Mouse (Mus musculus) neural tube, embryonic 12.5 days (tissue): ENCODE data around the gene Per1. TPM values are rescaled to one million over a fixed set of nuclear protein-coding genes. Genes with fewer than 3 reads are reported as not detected.

Experiments used
- ATAC-seq: fragments of 200-750 bp; cut with Nextera tagmentation; 2 replicates; pipeline ENCODE4 v1.8.0; 2017; ENCODE audit warnings: low read depth, mild to moderate bottlenecking, moderate TSS enrichment, moderate library complexity; ENCODE audit not compliant: low FRiP score
- H3K27ac ChIP-seq: fragments of 300-500 bp; sonication (generic); 2 replicates; pipeline ENCODE4 v1.5.1; 2016
- H3K27me3 ChIP-seq: fragments of 300-500 bp; sonication (generic); replicated peaks from 2 replicates; pipeline ENCODE4 v1.6.1; 2016; ENCODE audit warnings: mild to moderate bottlenecking
- H3K36me3 ChIP-seq: fragments of 300-500 bp; sonication (generic); 2 replicates; pipeline ENCODE4 v1.6.1; 2016; ENCODE audit warnings: mild to moderate bottlenecking
- H3K4me1 ChIP-seq: fragments of 300-500 bp; sonication (generic); 2 replicates; pipeline ENCODE4 v1.6.1; 2016
- H3K4me2 ChIP-seq: fragments of 300-500 bp; sonication (generic); replicated peaks from 2 replicates; pipeline ENCODE4 v1.6.1; 2016; ENCODE audit warnings: mild to moderate bottlenecking
- H3K4me3 ChIP-seq: fragments of 300-500 bp; sonication (generic); 2 replicates; pipeline ENCODE4 v1.5.1; 2016
- H3K9ac ChIP-seq: fragments of 300-500 bp; sonication (generic); 2 replicates; pipeline ENCODE4 v1.6.1; 2016; ENCODE audit warnings: mild to moderate bottlenecking
- H3K9me3 ChIP-seq: fragments of 300-500 bp; sonication (generic); 2 replicates; pipeline ENCODE4 v1.6.1; 2016; ENCODE audit warnings: mild to moderate bottlenecking
- WGBS: fragments of 180-500 bp; shearing (Covaris S2); methylation state at CpG from one replicate; pipeline ENCODE4 v1.1.7; 2016; 5-methylcytosine and 5-hydroxymethylcytosine counted together
- polyA plus RNA-seq: library from polyadenylated mRNA; unstranded; fragments of >200 nt; fragmentation: Nextera tagmentation; extraction: Ambion mirVana; gene quantifications from 2 replicates; pipeline ENCODE4 v1.2.1, GENCODE M21; 2016

The Per1 gene
- polyA plus RNA-seq, 1 experiment from 2014 or later: 9.0 TPM

DNA sequence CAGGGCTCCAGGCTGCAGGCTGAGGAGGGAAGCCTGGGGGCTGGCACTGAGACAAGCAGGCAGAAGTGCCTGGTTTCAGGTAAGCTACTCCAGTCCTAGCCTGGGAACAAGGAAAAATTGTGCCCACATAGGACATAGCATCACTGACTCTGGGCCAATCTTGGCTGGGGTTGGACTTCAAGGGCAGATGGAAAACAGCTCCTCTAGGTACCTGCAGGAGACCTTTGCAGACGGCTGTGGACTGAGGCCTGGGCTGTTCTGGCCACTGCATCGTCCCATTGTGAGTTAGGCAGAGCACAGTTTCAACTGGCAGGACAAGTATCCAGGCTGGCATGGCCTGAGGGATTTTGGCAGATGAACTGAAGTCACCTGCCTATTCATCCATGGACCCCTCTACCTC lies 10.8 kb downstream of the Per1 start:
- no peak overlapping the region for H3K9ac ChIP-seq
- H3K4me2 ChIP-seq: no peak overlapping the region
- H3K4me1 ChIP-seq: no peaks in the 10 kb centered on the region
- no peak for ATAC-seq
- no peak overlapping the region for H3K27ac ChIP-seq
- no peak overlapping the region for H3K4me3 ChIP-seq
- no peaks in the 10 kb centered on the region for H3K27me3 ChIP-seq
- 81% methylated on average over 2 of the region's 2 CpGs for WGBS
- H3K9me3 ChIP-seq: no peaks in the 10 kb centered on the region
- H3K36me3 ChIP-seq: peaks cover 87% of the 10 kb centered on the region

DNA sequence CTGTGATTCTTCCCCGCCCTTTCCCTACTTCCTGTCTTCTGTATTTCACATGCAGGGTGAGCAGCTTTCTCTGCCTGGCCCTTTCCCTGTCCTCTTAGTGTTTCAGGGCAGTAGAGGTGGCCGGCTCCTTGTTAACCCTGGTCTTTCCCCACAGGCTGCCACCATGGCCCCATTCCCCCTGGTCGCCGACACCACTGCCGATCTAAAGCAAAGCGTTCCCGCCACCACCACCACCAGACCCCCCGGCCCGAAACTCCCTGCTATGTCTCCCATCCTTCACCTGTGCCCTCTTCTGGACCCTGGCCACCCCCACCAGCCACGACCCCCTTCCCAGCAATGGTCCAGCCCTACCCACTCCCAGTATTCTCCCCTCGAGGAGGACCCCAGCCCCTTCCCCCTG lies 11.3 kb downstream of the Per1 start:
- Histone ChIP-seq H3K4me2 (no peak overlapping the region), H3K9me3 (no peaks in the 10 kb centered on the region), H3K4me1 (no peaks in the 10 kb centered on the region), H3K27ac (no peak overlapping the region), H3K27me3 (no peaks in the 10 kb centered on the region), H3K36me3 (peaks cover 82% of the 10 kb centered on the region), H3K4me3 (no peak overlapping the region), H3K9ac (no peak overlapping the region)
- 94% methylated on average over 11 of the region's 11 CpGs for WGBS
- ATAC-seq: no peak

DNA sequence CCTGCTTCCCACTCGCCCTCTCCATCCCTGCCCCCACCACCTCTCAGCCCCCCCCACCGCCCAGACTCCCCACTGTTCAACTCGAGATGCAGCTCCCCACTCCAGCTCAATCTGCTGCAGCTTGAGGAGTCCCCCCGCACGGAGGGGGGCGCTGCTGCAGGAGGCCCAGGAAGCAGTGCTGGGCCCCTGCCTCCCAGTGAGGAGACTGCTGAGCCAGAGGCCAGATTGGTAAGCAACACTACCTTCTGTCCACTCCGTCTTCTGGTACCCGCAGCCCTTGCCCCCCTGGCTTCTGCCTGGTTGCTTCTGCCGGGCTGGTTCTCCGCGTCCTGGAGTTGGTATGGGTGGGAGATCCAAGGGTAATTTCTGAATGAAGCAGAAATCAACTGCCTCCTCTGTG lies 11.8 kb downstream of the Per1 start:
- no peaks in the 10 kb centered on the region for H3K9me3 ChIP-seq
- 92% methylated on average over 11 of the region's 11 CpGs for WGBS
- H3K4me1 ChIP-seq: no peaks in the 10 kb centered on the region
- no peak overlapping the region for H3K4me3 ChIP-seq
- no peak overlapping the region for H3K27ac ChIP-seq
- no peak for ATAC-seq
- no peak overlapping the region for H3K4me2 ChIP-seq
- H3K9ac ChIP-seq: no peak overlapping the region
- peaks cover 77% of the 10 kb centered on the region for H3K36me3 ChIP-seq
- H3K27me3 ChIP-seq: no peaks in the 10 kb centered on the region

DNA sequence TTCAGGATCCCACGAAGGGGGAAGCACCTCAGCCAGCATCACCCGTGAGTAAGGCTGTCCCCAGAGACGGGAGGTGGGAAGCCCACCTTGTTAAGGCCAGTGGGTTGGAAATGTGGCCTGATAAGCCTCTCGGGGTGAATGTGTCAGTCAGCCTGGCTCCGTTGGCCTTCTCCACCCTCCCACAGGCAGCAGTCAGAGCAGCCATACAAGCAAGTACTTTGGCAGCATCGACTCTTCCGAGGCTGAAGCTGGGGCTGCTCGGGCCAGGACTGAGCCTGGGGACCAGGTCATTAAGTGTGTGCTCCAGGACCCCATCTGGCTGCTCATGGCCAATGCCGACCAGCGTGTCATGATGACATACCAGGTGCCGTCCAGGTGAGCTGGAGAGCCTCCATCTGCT lies 12.7 kb downstream of the Per1 start:
- H3K27me3 ChIP-seq: no peaks in the 10 kb centered on the region
- ATAC-seq: no peak

DNA sequence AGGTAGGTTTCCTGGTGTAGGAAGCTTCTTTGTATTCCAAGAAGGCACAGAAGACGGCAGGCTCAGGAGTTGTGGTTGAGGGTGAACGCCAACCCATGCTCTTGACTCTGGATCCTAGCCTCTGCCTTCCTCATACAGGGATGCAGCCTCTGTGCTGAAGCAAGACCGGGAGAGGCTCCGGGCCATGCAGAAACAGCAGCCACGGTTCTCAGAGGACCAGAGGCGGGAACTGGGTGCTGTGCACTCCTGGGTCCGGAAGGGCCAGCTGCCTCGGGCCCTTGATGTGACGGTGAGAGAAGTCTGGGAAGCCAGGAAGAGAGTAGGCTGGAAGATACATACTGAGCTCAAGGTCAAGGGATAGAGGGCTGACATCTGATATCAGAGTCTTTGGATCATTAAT lies 13.2 kb downstream of the Per1 start:
- Histone ChIP-seq H3K9ac (no peak overlapping the region), H3K27ac (no peak overlapping the region), H3K4me1 (no peaks in the 10 kb centered on the region), H3K9me3 (no peaks in the 10 kb centered on the region), H3K4me3 (no peak overlapping the region), H3K36me3 (peaks cover 63% of the 10 kb centered on the region), H3K27me3 (no peaks in the 10 kb centered on the region), H3K4me2 (no peak overlapping the region)
- WGBS: 94% methylated on average over 9 of the region's 9 CpGs
- no peak for ATAC-seq

More for the DNA sequence above, 12.7 kb downstream of the Per1 start:
- Histone ChIP-seq H3K4me2 (no peak overlapping the region), H3K9me3 (no peaks in the 10 kb centered on the region), H3K4me3 (no peak overlapping the region), H3K36me3 (peaks cover 69% of the 10 kb centered on the region), H3K27ac (no peak overlapping the region), H3K4me1 (no peaks in the 10 kb centered on the region), H3K9ac (no peak overlapping the region)
- WGBS: 92% methylated on average over 11 of the region's 11 CpGs

DNA sequence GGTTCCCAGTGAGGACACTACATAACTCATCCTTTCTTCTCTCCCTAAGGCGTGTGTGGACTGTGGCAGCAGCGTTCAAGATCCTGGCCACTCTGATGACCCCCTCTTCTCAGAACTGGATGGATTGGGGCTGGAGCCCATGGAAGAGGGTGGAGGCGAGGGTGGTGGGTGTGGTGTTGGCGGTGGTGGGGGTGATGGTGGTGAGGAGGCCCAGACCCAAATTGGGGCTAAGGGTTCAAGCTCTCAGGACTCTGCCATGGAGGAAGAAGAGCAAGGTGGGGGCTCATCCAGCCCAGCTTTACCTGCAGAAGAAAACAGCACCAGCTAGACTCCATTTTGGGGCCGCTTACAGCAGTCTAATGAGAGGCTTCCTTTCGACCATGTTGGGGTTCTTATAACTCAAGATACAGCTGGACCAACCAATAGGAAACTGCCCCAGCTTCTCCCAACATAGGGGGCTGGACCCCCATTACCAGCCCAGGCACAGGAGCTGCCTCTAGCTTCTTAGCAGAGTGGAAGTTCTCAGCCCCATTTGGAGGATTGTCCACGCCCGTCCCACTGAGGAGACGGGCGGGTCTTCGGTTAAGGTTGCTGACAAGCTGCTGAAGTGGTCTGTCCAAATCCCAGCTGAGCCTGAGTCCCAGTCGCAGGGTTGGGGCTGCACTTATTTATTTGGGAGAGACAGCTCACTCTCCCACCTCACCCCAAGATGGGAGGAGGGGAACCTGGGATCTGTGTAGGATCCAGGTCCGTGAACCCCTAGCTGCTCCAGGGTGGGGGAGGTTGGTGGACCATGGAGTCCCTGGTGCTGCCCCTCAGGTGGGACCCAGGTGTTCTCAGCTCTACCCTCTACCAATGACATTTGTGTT lies 14.2 kb downstream of the Per1 start:
- 83% methylated on average over 13 of the region's 13 CpGs for WGBS
- ATAC-seq: no peak

DNA sequence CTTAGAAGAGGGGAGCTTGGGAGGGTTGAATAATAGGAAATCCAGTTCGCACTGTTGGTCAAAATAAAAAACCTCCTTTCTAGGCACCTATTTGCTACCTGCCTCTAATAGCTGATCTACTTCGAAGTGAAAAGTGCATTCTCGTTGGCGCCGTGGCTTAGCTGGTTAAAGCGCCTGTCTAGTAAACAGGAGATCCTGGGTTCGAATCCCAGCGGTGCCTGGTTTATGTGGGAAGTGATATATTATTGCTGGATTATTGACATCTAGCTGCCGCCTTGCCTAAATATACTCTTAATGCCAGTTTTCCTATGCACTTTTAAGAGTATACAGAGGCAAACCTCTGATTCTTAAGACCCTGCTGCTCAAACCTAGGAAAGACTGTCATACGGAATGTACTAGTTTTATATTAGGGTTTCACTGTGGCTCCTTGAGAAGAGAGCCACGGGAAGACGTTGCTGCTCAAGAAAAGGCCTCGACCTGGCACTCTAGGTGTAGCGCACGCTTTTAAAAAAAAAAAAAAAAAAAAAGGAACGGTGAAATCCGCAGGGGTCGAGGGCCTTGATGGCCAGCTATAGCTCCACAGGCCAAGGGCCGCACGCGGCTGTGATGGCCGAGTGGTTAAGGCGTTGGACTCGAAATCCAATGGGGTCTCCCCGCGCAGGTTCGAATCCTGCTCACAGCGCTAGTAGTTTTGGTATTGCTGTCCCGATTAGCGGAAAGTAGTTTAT lies 15.5 kb downstream of the Per1 start:
- peak overlapping the region; percentile 56 for H3K4me2 ChIP-seq
- peak overlapping the region; percentile 39 for H3K4me3 ChIP-seq
- under 1% methylated on average over 30 of the region's 30 CpGs for WGBS
- H3K27me3 ChIP-seq: no peaks in the 10 kb centered on the region; the same call in 1 of the 2 replicates
- no peak overlapping the region; the same call in 1 of the 2 replicates for H3K9ac ChIP-seq
- H3K27ac ChIP-seq: no peak overlapping the region
- no peaks in the 10 kb centered on the region for H3K4me1 ChIP-seq
- peaks cover 41% of the 10 kb centered on the region for H3K36me3 ChIP-seq
- ATAC-seq: 0 out of 2 replicates have a peak, but pooled peaks have one; percentile 29
- no peaks in the 10 kb centered on the region for H3K9me3 ChIP-seq

More for the DNA sequence above, 14.2 kb downstream of the Per1 start:
- Histone ChIP-seq H3K4me3 (no peak overlapping the region), H3K27ac (no peak overlapping the region), H3K9ac (no peak overlapping the region), H3K4me2 (no peak overlapping the region), H3K27me3 (no peaks in the 10 kb centered on the region), H3K9me3 (no peaks in the 10 kb centered on the region), H3K36me3 (peaks cover 53% of the 10 kb centered on the region), H3K4me1 (no peaks in the 10 kb centered on the region)

DNA sequence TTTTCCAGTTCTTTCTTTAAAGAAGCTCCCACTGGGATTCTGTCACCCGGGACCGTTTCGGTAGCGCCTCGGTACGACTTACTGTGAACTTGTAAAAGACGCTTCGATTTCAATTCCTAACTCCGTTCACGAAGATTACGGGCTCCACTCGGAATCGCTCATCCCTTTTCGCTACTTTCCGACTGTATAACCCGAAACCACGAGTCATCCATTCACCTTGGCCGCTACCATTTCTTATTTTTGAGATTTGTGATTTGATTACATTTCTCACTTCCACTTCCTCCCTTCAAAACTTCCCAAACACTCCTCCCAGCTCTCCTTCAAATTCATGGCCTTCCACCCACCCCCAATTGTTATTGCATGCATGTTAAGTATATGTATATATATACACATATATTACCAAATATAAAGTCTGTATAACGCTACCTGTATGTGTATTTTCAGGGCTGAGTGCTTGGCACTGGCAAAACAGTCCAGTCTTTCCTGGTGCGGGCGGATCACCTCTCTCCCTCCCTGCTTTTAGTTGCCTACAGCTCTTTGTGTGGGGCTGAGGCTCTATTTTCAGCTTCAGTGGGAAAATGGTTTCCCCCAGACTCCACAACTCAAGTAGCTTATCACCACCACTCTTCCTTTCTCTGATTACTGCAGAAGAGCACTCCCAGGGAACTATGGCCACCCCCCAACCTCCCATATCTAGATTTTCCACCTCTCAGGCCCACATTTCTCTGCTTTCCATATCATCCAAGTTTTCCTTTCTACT lies 16.2 kb downstream of the Per1 start:
- no peaks in the 10 kb centered on the region for H3K9me3 ChIP-seq
- peaks cover 34% of the 10 kb centered on the region for H3K36me3 ChIP-seq
- H3K4me3 ChIP-seq: peak overlapping the region; percentile 39
- H3K27me3 ChIP-seq: no peaks in the 10 kb centered on the region; the same call in 1 of the 2 replicates
- H3K4me2 ChIP-seq: peak overlapping the region; percentile 56
- no peak for ATAC-seq
- no peak overlapping the region; the same call in 1 of the 2 replicates for H3K9ac ChIP-seq
- WGBS: 9% methylated on average over 21 of the region's 21 CpGs
- H3K27ac ChIP-seq: no peak overlapping the region
- no peaks in the 10 kb centered on the region for H3K4me1 ChIP-seq

DNA sequence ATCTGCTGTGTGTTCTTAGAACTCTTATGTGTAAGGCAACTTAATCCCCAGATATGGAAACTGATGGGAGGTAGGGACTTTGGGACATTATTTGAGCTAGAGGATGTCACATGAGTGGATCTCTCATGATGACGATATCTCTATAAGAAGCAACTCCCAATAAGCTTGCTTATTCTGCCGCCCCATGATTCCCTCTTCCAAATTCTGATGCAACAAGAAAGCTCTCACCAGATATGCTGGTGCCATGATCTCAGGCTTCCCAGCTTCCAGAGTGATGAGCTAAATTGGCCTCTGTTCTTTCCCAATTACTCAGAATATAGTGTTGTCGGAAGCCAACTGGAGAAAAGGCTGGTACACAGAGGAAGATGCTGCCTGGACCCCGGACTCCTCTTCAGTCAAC lies 16.8 kb downstream of the Per1 start:
- no peak for ATAC-seq
- H3K36me3 ChIP-seq: peaks cover 28% of the 10 kb centered on the region
- H3K9me3 ChIP-seq: no peaks in the 10 kb centered on the region
- no peak overlapping the region for H3K27ac ChIP-seq
- H3K9ac ChIP-seq: no peak overlapping the region
- 61% methylated on average over 4 of the region's 4 CpGs for WGBS
- H3K27me3 ChIP-seq: peaks cover 2% of the 10 kb centered on the region; the same call in 1 of the 2 replicates
- peak overlapping the region; percentile 56 for H3K4me2 ChIP-seq
- H3K4me3 ChIP-seq: no peak overlapping the region
- 0 out of 2 replicates have a peak, but pooled peaks cover under 1% of the 10 kb centered on the region for H3K4me1 ChIP-seq

DNA sequence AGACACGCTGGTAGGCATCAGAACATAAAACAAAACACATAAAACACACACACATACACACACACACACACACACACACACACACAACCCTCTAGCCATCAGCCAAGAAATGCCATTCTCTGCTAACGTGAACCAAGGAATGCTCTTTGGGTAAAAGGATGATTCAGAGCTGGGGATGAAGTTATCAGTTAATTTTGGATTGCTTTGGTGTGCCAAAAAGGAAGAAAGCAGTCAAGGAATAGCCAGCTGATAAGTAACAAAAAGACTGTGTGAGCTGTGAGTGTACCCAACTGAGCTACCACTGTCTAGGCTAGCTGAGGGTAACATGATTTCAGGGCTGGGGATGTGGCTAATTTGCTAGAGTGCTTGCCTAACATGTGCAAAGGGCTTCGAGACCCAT lies 19.0 kb downstream of the Per1 start:
- Histone ChIP-seq H3K36me3 (peaks cover 6% of the 10 kb centered on the region), H3K4me2 (no peak overlapping the region), H3K4me1 (peaks cover 10% of the 10 kb centered on the region), H3K27me3 (peaks cover 4% of the 10 kb centered on the region; the same call in 1 of the 2 replicates), H3K27ac (no peak overlapping the region), H3K9me3 (no peaks in the 10 kb centered on the region), H3K9ac (no peak overlapping the region), H3K4me3 (no peak overlapping the region)
- WGBS: 78% methylated on average over 3 of the region's 3 CpGs
- no peak for ATAC-seq

DNA sequence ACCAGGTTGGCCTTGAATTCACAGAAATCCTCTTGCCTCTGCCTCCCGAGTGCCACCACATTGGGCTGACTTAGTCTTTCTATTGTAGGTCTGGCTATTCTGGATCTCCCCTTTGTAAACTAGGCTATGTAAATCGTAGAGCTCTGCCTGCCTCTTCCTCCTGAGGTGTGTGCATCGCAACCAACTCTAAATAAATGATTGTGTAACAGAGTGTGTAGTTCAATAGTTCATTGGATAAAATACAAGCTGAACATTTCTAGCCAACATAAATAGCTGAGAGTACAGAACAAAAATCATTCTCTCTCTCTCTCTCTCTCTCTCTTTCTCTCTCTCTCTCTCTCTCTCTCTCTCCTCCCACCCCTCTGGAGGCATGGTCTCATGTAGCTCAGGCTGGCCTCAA lies 19.6 kb downstream of the Per1 start:
- Histone ChIP-seq H3K4me2 (no peak overlapping the region), H3K9ac (no peak overlapping the region), H3K4me1 (peaks cover 17% of the 10 kb centered on the region), H3K27ac (no peak overlapping the region), H3K36me3 (peaks cover under 1% of the 10 kb centered on the region; the same call in 1 of the 2 replicates), H3K9me3 (no peaks in the 10 kb centered on the region), H3K27me3 (peaks cover 6% of the 10 kb centered on the region; the same call in 1 of the 2 replicates), H3K4me3 (no peak overlapping the region)
- ATAC-seq: no peak
- 91% methylated on average over 3 of the region's 3 CpGs for WGBS

DNA sequence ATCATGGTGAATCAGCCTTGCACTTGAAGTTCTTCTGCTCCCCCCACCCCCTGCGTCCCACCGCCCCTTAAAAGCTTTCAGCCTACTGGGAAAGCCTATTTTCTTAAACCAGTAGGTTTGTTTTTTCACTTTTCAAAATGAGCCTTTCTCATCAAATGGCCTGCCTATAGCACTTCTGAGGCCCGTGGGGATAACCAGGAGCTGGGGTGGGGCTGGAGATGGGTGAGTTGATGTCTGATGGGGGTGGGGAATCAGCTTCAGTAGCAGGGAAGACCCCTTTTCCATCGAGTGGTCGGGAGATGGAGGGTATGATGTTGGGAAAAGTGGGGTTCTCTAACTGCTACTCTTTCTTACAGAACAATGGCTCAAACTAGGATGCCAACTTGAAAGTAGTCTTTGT lies 21.8 kb downstream of the Per1 start:
- 51% methylated on average over 5 of the region's 5 CpGs for WGBS
- H3K27ac ChIP-seq: no peak overlapping the region
- H3K4me1 ChIP-seq: peaks cover 36% of the 10 kb centered on the region
- H3K36me3 ChIP-seq: no peaks in the 10 kb centered on the region
- H3K4me2 ChIP-seq: peak overlapping the region; percentile 97
- peaks cover 16% of the 10 kb centered on the region; the same call in 1 of the 2 replicates for H3K27me3 ChIP-seq
- no peak overlapping the region for H3K4me3 ChIP-seq
- H3K9me3 ChIP-seq: no peaks in the 10 kb centered on the region
- ATAC-seq: no peak
- H3K9ac ChIP-seq: no peak overlapping the region
